Mouse (Mus musculus): ENCODE measurements around the gene Pola2. TPM values are rescaled to one million over a fixed set of nuclear protein-coding genes. Genes with fewer than 3 reads are reported as not detected.

Gene Pola2
- total and polyA plus RNA-seq, 3 experiments: 77.3 to 126 (median 99.4) TPM

DNA sequence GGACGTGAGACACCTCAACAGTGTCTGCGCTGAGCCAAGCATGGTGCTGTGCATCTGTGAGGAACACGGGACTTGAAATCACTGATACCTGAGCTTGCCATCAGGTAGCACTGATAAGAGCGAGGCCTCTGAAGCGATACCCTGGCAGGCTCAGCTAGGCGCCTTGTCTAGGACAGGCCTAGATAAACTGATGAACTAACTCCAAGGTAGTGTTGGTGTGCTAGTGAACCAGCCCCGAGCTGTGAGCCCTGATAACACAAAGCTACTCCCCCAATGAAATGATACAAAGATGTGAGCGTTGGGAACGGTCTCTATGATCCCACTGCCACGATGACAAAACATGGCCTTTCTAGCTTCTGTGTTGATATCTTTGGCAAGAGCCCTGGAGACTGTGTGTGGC, 3.7 kb upstream of the Pola2 start (continued):
- TF ChIP-seq MEF2A (IDR thresholded peaks at IDR 0.05; ENCODE audit: extremely low read depth, insufficient replicate concordance, low read depth, low read length, poor library complexity, severe bottlenecking) (no peak), TCF12 (IDR thresholded peaks at IDR 0.05; ENCODE audit: low read depth, low read length) (peak; percentile 92), POLR2A (IDR thresholded peaks at IDR 0.05; ENCODE audit: control insufficient read depth in 1 of 2, insufficient read depth in 1 of 2, low read depth in 1 of 2, low read length in 2 of 2, poor library complexity in 1 of 2) (no peak), HCFC1 (IDR thresholded peaks at IDR 0.05; ENCODE audit: low read depth, low read length) (no peak), MYB (IDR thresholded peaks at IDR 0.05; ENCODE audit: low read depth, low read length) (0 out of 2 replicates have a peak, but pooled peaks have one; percentile 40)

DNA sequence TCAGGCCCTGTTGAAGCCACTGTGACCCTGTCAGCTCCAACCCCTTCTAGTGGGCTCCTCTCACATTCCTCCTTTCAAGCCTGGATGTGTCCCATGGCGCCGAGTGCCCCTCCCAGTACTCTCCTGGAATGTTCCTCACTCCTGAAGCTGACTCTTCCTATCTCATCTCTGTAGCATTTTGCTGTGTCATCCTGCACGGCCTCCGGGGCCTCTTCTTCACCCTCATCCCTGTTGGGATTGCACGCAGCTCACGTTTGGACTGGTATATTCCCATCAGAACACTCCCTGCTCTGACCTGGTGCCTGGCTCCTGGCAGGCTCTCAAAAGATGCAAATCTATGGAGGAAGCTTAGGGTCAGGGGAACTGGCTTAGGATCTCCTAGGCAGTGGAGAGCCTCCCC, 2.8 kb upstream of the Pola2 start:
- H3K9me3 ChIP-seq (replicated peaks; ENCODE audit: insufficient read depth, low read length): no peaks in the 10 kb centered on the region
- H3K4me1 ChIP-seq (ENCODE audit: control insufficient read depth in 1 of 2, insufficient read depth in 2 of 2, low read length in 2 of 2): peaks cover 0 to 32% of the 10 kb centered on the region in 2 experiments; a peak in 3 of 4 replicates
- H3K36me3 ChIP-seq (ENCODE audit: control insufficient read depth in 1 of 2, insufficient read depth in 2 of 2, low read length in 2 of 2): peaks cover 0 to 22% of the 10 kb centered on the region in 2 experiments; a peak in 2 of 4 replicates
- H3K79me2 ChIP-seq (ENCODE audit: control insufficient read depth, insufficient read depth, low read length, poor library complexity): peaks cover 18% of the 10 kb centered on the region
- H3K27me3 ChIP-seq (ENCODE audit: control insufficient read depth in 1 of 2, insufficient read depth in 2 of 2, low read length in 2 of 2): no peaks in the 10 kb centered on the region
- TF ChIP-seq SIN3A (IDR thresholded peaks at IDR 0.05; ENCODE audit: low read length) (peak; percentile 39; the same call in 1 of the 2 replicates), GABPA (IDR thresholded peaks at IDR 0.05; ENCODE audit: low read depth, low read length) (0 out of 2 replicates have a peak, but pooled peaks have one; percentile 50), BHLHE40 (IDR thresholded peaks at IDR 0.05; ENCODE audit: borderline replicate concordance, low read depth, low read length) (peak; percentile 36; the same call in 1 of the 2 replicates), ZC3H11A (IDR thresholded peaks at IDR 0.05; ENCODE audit: low read depth, low read length) (no peak), MAZ (IDR thresholded peaks at IDR 0.05; ENCODE audit: low read depth, low read length) (0 out of 2 replicates have a peak, but pooled peaks have one; percentile 19), EP300 (IDR thresholded peaks at IDR 0.05; ENCODE audit: low read depth in 1 of 2, low read length in 2 of 2) (peak in 1 of 2 experiments; percentile 21; a peak in 1 of 4 replicates), JUND (IDR thresholded peaks at IDR 0.05; ENCODE audit: low read depth, low read length) (no peak), RCOR1 (IDR thresholded peaks at IDR 0.05; ENCODE audit: low read depth, low read length) (0 out of 2 replicates have a peak, but pooled peaks have one; percentile 14)
- H3K9ac ChIP-seq (ENCODE audit: control insufficient read depth, low read depth, low read length, poor library complexity, severe bottlenecking): peak overlapping the region; percentile 42; the same call in 1 of the 2 replicates
- DNase-seq (ENCODE audit: low read depth, low spot score): peak; percentile 53
- H3K27ac ChIP-seq (ENCODE audit: control insufficient read depth, low read depth, low read length): peak overlapping the region; percentile 20; the same call in 1 of the 2 replicates
- no peak overlapping the region for H3K4me3 ChIP-seq (ENCODE audit: control insufficient read depth in 1 of 2, insufficient read depth in 1 of 2, low read depth in 2 of 2, low read length in 2 of 2)

DNA sequence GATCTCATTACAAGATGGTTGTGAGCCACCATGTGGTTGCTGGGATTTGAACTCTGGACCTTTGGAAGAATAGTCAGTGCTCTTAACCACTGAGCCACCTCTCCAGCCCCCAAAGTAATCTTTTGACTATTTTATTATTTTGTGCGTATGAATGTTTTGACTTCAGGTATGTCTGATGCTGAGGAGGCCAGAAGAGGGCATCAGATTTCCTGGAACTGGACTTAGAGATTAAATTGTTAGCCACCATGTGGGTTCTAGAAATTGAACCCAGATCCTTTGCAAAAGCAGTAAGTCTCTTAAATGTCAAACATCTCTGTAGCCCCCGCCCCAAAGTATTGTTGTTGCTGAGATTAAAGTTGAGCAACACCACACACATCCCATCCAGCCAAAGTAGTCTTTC, 1.9 kb upstream of the Pola2 start:
- Histone ChIP-seq H3K79me2 (ENCODE audit: control insufficient read depth, insufficient read depth, low read length, poor library complexity) (peaks cover 26% of the 10 kb centered on the region), H3K27ac (ENCODE audit: control insufficient read depth, low read depth, low read length) (no peak overlapping the region), H3K4me1 (ENCODE audit: control insufficient read depth in 1 of 2, insufficient read depth in 2 of 2, low read length in 2 of 2) (peaks cover 0 to 32% of the 10 kb centered on the region in 2 experiments; a peak in 3 of 4 replicates), H3K36me3 (ENCODE audit: control insufficient read depth in 1 of 2, insufficient read depth in 2 of 2, low read length in 2 of 2) (peaks cover 0 to 22% of the 10 kb centered on the region in 2 experiments; a peak in 2 of 4 replicates), H3K27me3 (ENCODE audit: control insufficient read depth in 1 of 2, insufficient read depth in 2 of 2, low read length in 2 of 2) (no peaks in the 10 kb centered on the region), H3K4me3 (ENCODE audit: control insufficient read depth in 1 of 2, insufficient read depth in 1 of 2, low read depth in 2 of 2, low read length in 2 of 2) (no peak overlapping the region), H3K9ac (ENCODE audit: control insufficient read depth, low read depth, low read length, poor library complexity, severe bottlenecking) (no peak overlapping the region), H3K9me3 (replicated peaks; ENCODE audit: insufficient read depth, low read length) (no peaks in the 10 kb centered on the region)
- no peak for DNase-seq (ENCODE audit: low read depth, low spot score)
- TF ChIP-seq NRF1 (IDR thresholded peaks at IDR 0.05; ENCODE audit: insufficient read depth, low read depth, low read length, poor library complexity, severe bottlenecking): no peak
- no peak for TF ChIP-seq POLR2AphosphoS5 (IDR thresholded peaks at IDR 0.05; ENCODE audit: borderline replicate concordance, low read depth, low read length)
- TF ChIP-seq ETS1 (IDR thresholded peaks at IDR 0.05; ENCODE audit: low read depth, low read length): no peak
- no peak for TF ChIP-seq BHLHE40 (IDR thresholded peaks at IDR 0.05; ENCODE audit: borderline replicate concordance, low read depth, low read length)
- TF ChIP-seq E2F4 (IDR thresholded peaks at IDR 0.05; ENCODE audit: borderline replicate concordance, low read depth, low read length): no peak
- no peak for TF ChIP-seq MEF2A (IDR thresholded peaks at IDR 0.05; ENCODE audit: extremely low read depth, insufficient replicate concordance, low read depth, low read length, poor library complexity, severe bottlenecking)
- TF ChIP-seq ZC3H11A (IDR thresholded peaks at IDR 0.05; ENCODE audit: low read depth, low read length): peak; percentile 44; the same call in 1 of the 2 replicates
- TF ChIP-seq RAD21 (IDR thresholded peaks at IDR 0.05; ENCODE audit: low read depth, low read length): peak; percentile 19
- TF ChIP-seq NELFE (IDR thresholded peaks at IDR 0.05; ENCODE audit: low read depth, low read length): no peak
- no peak for TF ChIP-seq CHD1 (IDR thresholded peaks at IDR 0.05; ENCODE audit: low read depth, low read length)
- no peak for TF ChIP-seq ZNF384 (IDR thresholded peaks at IDR 0.05; ENCODE audit: low read depth, low read length)
- TF ChIP-seq TCF12 (IDR thresholded peaks at IDR 0.05; ENCODE audit: low read depth, low read length): no peak
- TF ChIP-seq POLR2A (IDR thresholded peaks at IDR 0.05; ENCODE audit: control insufficient read depth in 1 of 2, insufficient read depth in 1 of 2, low read depth in 1 of 2, low read length in 2 of 2, poor library complexity in 1 of 2): no peak
- TF ChIP-seq UBTF (IDR thresholded peaks at IDR 0.05; ENCODE audit: borderline replicate concordance, insufficient read depth, low read depth, low read length): no peak
- no peak for TF ChIP-seq EP300 (IDR thresholded peaks at IDR 0.05; ENCODE audit: low read depth in 1 of 2, low read length in 2 of 2)
- no peak for TF ChIP-seq MAFK (IDR thresholded peaks at IDR 0.05; ENCODE audit: borderline replicate concordance, low read depth, low read length)
- TF ChIP-seq CHD2 (IDR thresholded peaks at IDR 0.05; ENCODE audit: low read length): no peak
- TF ChIP-seq SMC3 (IDR thresholded peaks at IDR 0.05; ENCODE audit: low read depth, low read length): peak; percentile 53
- no peak for TF ChIP-seq POLR2AphosphoS2 (IDR thresholded peaks at IDR 0.05; ENCODE audit: low read length)
- TF ChIP-seq GATA1 (IDR thresholded peaks at IDR 0.05; ENCODE audit: low read depth, low read length): no peak
